Mouse (Mus musculus) midbrain, embryonic 14.5 days (tissue): ENCODE results near the gene Rhobtb3. TPM values are rescaled to one million over a fixed set of nuclear protein-coding genes. Genes with fewer than 3 reads are reported as not detected.
"Not testable (repeated sequence)": the region's sequence is repeated elsewhere in the genome, so short reads cannot be mapped to it uniquely, and the experiment has no call there.

Experiments
- ATAC-seq: fragments of 200-750 bp; cut with Nextera tagmentation; 2 replicates; pipeline ENCODE4 v1.8.0; 2017; ENCODE audit warnings: moderate number of reproducible peaks, moderate library complexity; ENCODE audit not compliant: low FRiP score, low TSS enrichment
- DNase-seq: peaks from one replicate; pipeline ENCODE4 v3.0.0-alpha.2; 2015
- H3K27ac ChIP-seq: fragments of 300-500 bp; sonication (generic); replicated peaks from 2 replicates; pipeline ENCODE4 v1.5.1; 2014; ENCODE audit warnings: mild to moderate bottlenecking, low read depth, low read length, moderate library complexity
- H3K27me3 ChIP-seq: fragments of 300-500 bp; sonication (generic); 2 replicates; pipeline ENCODE4 v1.6.1; 2014; ENCODE audit warnings: low read length, control low read depth, mixed read lengths; ENCODE audit not compliant: control insufficient read depth, insufficient read depth
- H3K36me3 ChIP-seq: fragments of 300-500 bp; sonication (generic); 2 replicates; pipeline ENCODE4 v1.6.1; 2014; ENCODE audit warnings: low read length, control low read depth; ENCODE audit not compliant: control insufficient read depth, insufficient read depth
- H3K4me1 ChIP-seq: fragments of 300-500 bp; sonication (generic); 2 replicates; pipeline ENCODE4 v1.6.1; 2014; ENCODE audit warnings: mild to moderate bottlenecking, antibody characterized with exemption, low read length, control low read depth; ENCODE audit not compliant: control insufficient read depth, insufficient read depth
- H3K4me2 ChIP-seq: fragments of 300-500 bp; sonication (generic); 2 replicates; pipeline ENCODE4 v1.6.1; 2014; ENCODE audit warnings: mild to moderate bottlenecking, low read length, moderate library complexity
- H3K4me3 ChIP-seq: fragments of 300-500 bp; sonication (generic); replicated peaks from 2 replicates; pipeline ENCODE4 v1.5.1; 2014; ENCODE audit warnings: low read depth, low read length
- H3K9ac ChIP-seq: fragments of 300-500 bp; sonication (generic); replicated peaks from 2 replicates; pipeline ENCODE4 v1.6.1; 2014; ENCODE audit warnings: mild to moderate bottlenecking, low read length, moderate library complexity
- H3K9me3 ChIP-seq: fragments of 300-500 bp; sonication (generic); 2 replicates; pipeline ENCODE4 v1.6.1; 2016; ENCODE audit warnings: low read length, control low read depth, mixed read lengths; ENCODE audit not compliant: control insufficient read depth
- WGBS: fragments of 180-500 bp; shearing (Covaris S2); extraction: QIAGEN DNeasy Blood & Tissue Kit; methylation state at CpG from one replicate; pipeline ENCODE4 v1.1.7; 2014; 5-methylcytosine and 5-hydroxymethylcytosine counted together
- polyA plus RNA-seq: library from polyadenylated mRNA; unstranded; fragments of >200 nt; fragmentation: Nextera tagmentation; extraction: Ambion mirVana; gene quantifications from 2 replicates; pipeline ENCODE4 v1.2.1, GENCODE M21; 2014

Gene Rhobtb3
- polyA plus RNA-seq, 1 experiment from 2014 or later = 40.6 TPM

DNA sequence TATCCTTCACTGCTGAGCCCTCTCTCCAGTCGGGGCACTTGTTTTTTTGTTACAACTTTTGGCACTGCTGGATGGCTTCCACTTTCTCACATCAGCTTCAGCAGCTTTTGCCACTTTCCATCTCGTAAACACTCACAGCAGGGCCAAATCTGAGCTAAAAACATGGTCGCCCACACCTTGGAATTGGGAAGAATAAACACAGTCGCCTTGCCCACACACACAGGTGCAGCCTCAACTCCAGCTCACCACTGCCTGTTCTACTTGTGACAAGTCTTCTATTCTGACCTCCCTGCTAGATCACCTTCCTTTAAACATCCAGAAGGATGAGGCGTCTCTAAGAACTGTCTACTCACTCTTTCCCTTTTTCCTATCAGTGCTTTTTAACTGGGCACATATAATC, 39.1 kb downstream of the Rhobtb3 start:
- Histone ChIP-seq H3K9ac (no peak overlapping the region), H3K36me3 (peaks cover 7% of the 10 kb centered on the region; the same call in 1 of the 2 replicates), H3K27me3 (no peaks in the 10 kb centered on the region), H3K4me3 (no peak overlapping the region), H3K4me1 (0 out of 2 replicates have a peak, but pooled peaks cover 10% of the 10 kb centered on the region), H3K27ac (no peak overlapping the region), H3K9me3 (no peaks in the 10 kb centered on the region), H3K4me2 (no peak overlapping the region)
- no peak for ATAC-seq
- 91% methylated on average over 5 of the region's 5 CpGs for WGBS
- no peak for DNase-seq

- H3K4me2 ChIP-seq, ATAC-seq, DNase-seq, H3K27ac ChIP-seq, H3K9me3 ChIP-seq, H3K4me3 ChIP-seq, H3K4me1 ChIP-seq, H3K27me3 ChIP-seq, H3K36me3 ChIP-seq, H3K9ac ChIP-seq: not testable (repeated sequence)
- WGBS = 97% methylated on average over 1 of the region's 1 CpGs
Observed at GRCm38 (mm10) chr13:75900928-75901327, 42.8 kb downstream of the Rhobtb3 start.

GRCm38 (mm10) chr13:75892876-75893275, 50.8 kb downstream of the Rhobtb3 start:
- H3K4me1 ChIP-seq = no peaks in the 10 kb centered on the region
- WGBS = 87% methylated on average over 6 of the region's 6 CpGs
- DNase-seq = no peak
- H3K9me3 ChIP-seq = no peaks in the 10 kb centered on the region
- H3K36me3 ChIP-seq = peaks cover 27% of the 10 kb centered on the region
- no peak overlapping the region for H3K4me3 ChIP-seq
- H3K27ac ChIP-seq = no peak overlapping the region
- H3K27me3 ChIP-seq = no peaks in the 10 kb centered on the region
- no peak overlapping the region for H3K9ac ChIP-seq
- no peak for ATAC-seq
- H3K4me2 ChIP-seq = no peak overlapping the region

- WGBS = 91% methylated on average over 3 of the region's 3 CpGs
- Histone ChIP-seq H3K4me3 (no peak overlapping the region), H3K4me1 (no peaks in the 10 kb centered on the region), H3K36me3 (peaks cover 27% of the 10 kb centered on the region), H3K27me3 (no peaks in the 10 kb centered on the region), H3K27ac (no peak overlapping the region), H3K9ac (no peak overlapping the region), H3K9me3 (no peaks in the 10 kb centered on the region), H3K4me2 (no peak overlapping the region)
- ATAC-seq (no peak), DNase-seq (no peak)
Observed at GRCm38 (mm10) chr13:75892291-75892690, 51.4 kb downstream of the Rhobtb3 start.

GRCm38 (mm10) chr13:75891868-75892267, 51.9 kb downstream of the Rhobtb3 start:
- DNase-seq (no peak), ATAC-seq (no peak)
- H3K27ac ChIP-seq = no peak overlapping the region
- no peaks in the 10 kb centered on the region for H3K9me3 ChIP-seq
- no peak overlapping the region for H3K9ac ChIP-seq
- H3K27me3 ChIP-seq = no peaks in the 10 kb centered on the region
- H3K4me3 ChIP-seq = no peak overlapping the region
- no peak overlapping the region for H3K4me2 ChIP-seq
- 96% methylated on average over 4 of the region's 4 CpGs for WGBS
- no peaks in the 10 kb centered on the region for H3K4me1 ChIP-seq
- H3K36me3 ChIP-seq = peaks cover 27% of the 10 kb centered on the region

DNA sequence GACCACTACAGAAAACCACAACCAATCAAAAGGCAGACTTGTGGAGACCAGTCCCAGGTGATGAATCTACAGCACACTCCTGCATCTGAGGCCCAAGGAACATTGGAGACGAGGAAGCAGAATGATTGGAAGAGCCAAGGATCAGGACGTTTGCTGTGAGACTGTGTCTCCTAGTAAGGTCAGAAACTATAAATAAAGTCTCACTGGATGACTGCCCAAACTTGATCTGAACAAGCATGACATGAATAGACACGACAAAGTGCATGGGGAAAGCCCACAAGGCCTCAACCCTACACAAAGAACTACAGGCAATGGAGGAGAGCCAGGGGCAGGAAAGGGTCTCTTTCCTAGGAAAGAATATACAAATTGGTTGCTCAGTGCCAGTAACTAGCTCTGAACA, 59.9 kb downstream of the Rhobtb3 start:
- H3K4me3 ChIP-seq = no peak overlapping the region
- WGBS = 89% methylated on average over 3 of the region's 3 CpGs
- H3K27ac ChIP-seq = no peak overlapping the region
- no peaks in the 10 kb centered on the region for H3K27me3 ChIP-seq
- H3K9me3 ChIP-seq = no peaks in the 10 kb centered on the region
- peaks cover 11% of the 10 kb centered on the region for H3K36me3 ChIP-seq
- no peak for DNase-seq
- no peak overlapping the region for H3K4me2 ChIP-seq
- no peak overlapping the region for H3K9ac ChIP-seq
- no peak for ATAC-seq
- no peaks in the 10 kb centered on the region for H3K4me1 ChIP-seq

DNA sequence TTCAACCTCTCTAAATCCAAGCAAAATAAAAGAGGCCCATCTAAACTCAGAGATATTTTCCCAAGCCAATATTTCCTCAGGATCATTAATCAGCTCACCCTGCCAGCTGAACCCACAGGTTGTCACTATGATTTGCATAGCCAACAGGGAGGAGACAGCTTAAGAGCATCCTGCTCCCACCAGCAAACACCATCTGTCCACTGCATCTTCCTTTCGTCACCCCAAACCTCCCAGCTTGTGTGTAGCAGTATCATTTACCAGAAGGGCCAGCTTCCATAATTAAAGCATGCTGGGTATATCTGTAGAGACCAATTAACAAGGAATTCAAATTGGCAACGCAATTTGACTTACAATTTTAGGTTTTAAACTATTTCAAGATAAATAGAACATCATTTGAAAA, 63.2 kb downstream of the Rhobtb3 start:
- peak; percentile 17 for DNase-seq
- ATAC-seq = peak; percentile 72; the same call in 1 of the 2 replicates
- WGBS = 72% methylated on average over 2 of the region's 2 CpGs

GRCm38 (mm10) chr13:75879756-75880155, 64.0 kb downstream of the Rhobtb3 start:
- Histone ChIP-seq H3K4me2 (no peak overlapping the region), H3K9ac (no peak overlapping the region), H3K4me1 (no peaks in the 10 kb centered on the region), H3K9me3 (no peaks in the 10 kb centered on the region), H3K27me3 (no peaks in the 10 kb centered on the region), H3K36me3 (peaks cover 29% of the 10 kb centered on the region), H3K27ac (no peak overlapping the region), H3K4me3 (no peak overlapping the region)
- 92% methylated on average over 3 of the region's 3 CpGs for WGBS
- ATAC-seq = no peak
- no peak for DNase-seq

More for the DNA sequence above, 63.2 kb downstream of the Rhobtb3 start:
- no peak overlapping the region for H3K4me2 ChIP-seq
- no peaks in the 10 kb centered on the region for H3K4me1 ChIP-seq
- no peak overlapping the region for H3K9ac ChIP-seq
- no peaks in the 10 kb centered on the region for H3K9me3 ChIP-seq
- H3K27ac ChIP-seq = no peak overlapping the region
- H3K4me3 ChIP-seq = no peak overlapping the region
- H3K27me3 ChIP-seq = no peaks in the 10 kb centered on the region
- peaks cover 27% of the 10 kb centered on the region for H3K36me3 ChIP-seq

DNA sequence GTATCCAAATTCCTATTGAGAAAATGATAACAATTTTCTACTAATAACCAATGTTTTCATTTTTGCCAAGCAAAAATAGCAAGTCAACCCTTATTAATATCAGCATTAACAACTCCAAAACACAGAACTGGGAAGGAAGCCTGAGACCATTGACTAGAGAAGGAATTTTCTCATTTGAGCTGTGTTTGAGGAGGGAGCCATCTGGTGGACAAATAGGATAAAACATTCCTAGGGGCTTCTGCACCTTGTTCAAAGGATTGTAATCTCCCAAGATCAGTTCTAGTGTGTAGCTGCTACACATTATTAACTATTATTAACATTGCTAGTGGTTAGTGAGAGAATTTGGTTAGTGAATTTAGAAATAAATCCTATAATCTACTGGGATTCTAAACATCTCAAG, 65.8 kb downstream of the Rhobtb3 start:
- H3K9me3 ChIP-seq = no peaks in the 10 kb centered on the region
- no peaks in the 10 kb centered on the region for H3K27me3 ChIP-seq
- no peak for ATAC-seq
- H3K27ac ChIP-seq = no peak overlapping the region
- H3K4me1 ChIP-seq = no peaks in the 10 kb centered on the region
- no peak overlapping the region for H3K9ac ChIP-seq
- no peak overlapping the region for H3K4me3 ChIP-seq
- H3K36me3 ChIP-seq = peaks cover 40% of the 10 kb centered on the region
- H3K4me2 ChIP-seq = no peak overlapping the region
- peak; percentile 86 for DNase-seq
